Mouse (Mus musculus): ENCODE measurements around the gene Kat6b.

Gene Kat6b

GRCm38 (mm10) chr14:21706759-21707571 is 225.7 kb downstream of the Kat6b start:
- DNase-seq (ENCODE audit: low spot score in 2 of 2), result no peak

GRCm38 (mm10) chr14:21709545-21709944 is 228.3 kb downstream of the Kat6b start:
- DNase-seq (ENCODE audit: low spot score in 2 of 2), result no peak

- DNase-seq (ENCODE audit: low spot score in 2 of 2), result no peak
These were observed 230.0 kb downstream of the Kat6b start for GRCm38 (mm10) chr14:21711231-21711630.

GRCm38 (mm10) chr14:21714486-21714885 is 233.3 kb downstream of the Kat6b start, which contains the start of gene Dupd1:
TSS of gene Dupd1 (minus strand) at chr14:21714576.
- DNase-seq (ENCODE audit: low spot score in 2 of 2), result no peak

GRCm38 (mm10) chr14:21719646-21720383 is 238.6 kb downstream of the Kat6b start:
- no peak for DNase-seq (ENCODE audit: low spot score in 2 of 2)

- DNase-seq (ENCODE audit: low spot score in 2 of 2), result no peak
These were observed 239.4 kb downstream of the Kat6b start for GRCm38 (mm10) chr14:21720430-21721205.

Data from urinary bladder, adult 18-20 months (tissue).